ENCODE assay signal across 8 mouse cellular contexts in genomic region chr12:4208405-4209133, GRCm38 (mm10). TPM values are rescaled to one million over a fixed set of nuclear protein-coding genes. Genes with fewer than 3 reads are reported as not detected.
A peak's percentile ranks its signal among the peaks of the same experiment; 100 is the strongest.
DNase-seq lines count a peak whose midpoint lies in the region; ATAC-seq and TF ChIP-seq lines count a peak whose summit lies in the region.
"Had no signal": no experiment of that assay in that cellular context is flagged by ENCODE, and none has a peak within 500 bp of the region (broad histone marks: within the 10 kb centered on the region; RNA-seq: fewer than 3 reads in every experiment).

No protein-coding gene starts in this region.

- no peak overlapping the region for H3K4me2 ChIP-seq in kidney, postnatal 0 days (ENCODE audit: low read length)
- H3K4me2 ChIP-seq: stomach, embryonic 15.5 days had no signal

- H3K9ac ChIP-seq in kidney, postnatal 0 days (ENCODE audit: low read depth, low read length), result no peak overlapping the region
- H3K9ac ChIP-seq: stomach, embryonic 15.5 days had no signal

- no peak overlapping the region for H3K27ac ChIP-seq in testis, adult 2 months (ENCODE audit: control insufficient read depth, insufficient read depth, low read depth, low read length)
- H3K27ac ChIP-seq in kidney, postnatal 0 days, result no peak overlapping the region
- H3K27ac ChIP-seq: stomach, embryonic 15.5 days had no signal

- peak; percentile 81 for ATAC-seq in frontal cortex, adult (ENCODE audit: low TSS enrichment)
- no peak for ATAC-seq in kidney, postnatal 0 days (replicated peaks; ENCODE audit: low FRiP score, low read depth)

- 0 out of 2 replicates have a peak, but pooled peaks have one; percentile 5 for TF ChIP-seq CTCF in testis, adult 2 months (IDR thresholded peaks at IDR 0.05; ENCODE audit: control insufficient read depth, insufficient read depth, insufficient replicate concordance, low read depth, low read length)
- TF ChIP-seq CTCF in kidney, postnatal 0 days (IDR thresholded peaks at IDR 0.05; ENCODE audit: low read depth), result peak; percentile 79
- TF ChIP-seq CTCF in lung, adult 2 months (IDR thresholded peaks at IDR 0.05; ENCODE audit: insufficient read depth, low read length), result peak; percentile 20; the same call in 1 of the 2 replicates

- DNase-seq in testis, postnatal 14 days (ENCODE audit: low spot score), result no peak
- DNase-seq in adrenal gland, postnatal 25 days, result peak; percentile 49
- DNase-seq in kidney, postnatal 0 days (ENCODE audit: low spot score), result peak; percentile 87
- DNase-seq in lung, adult 2 months, result peak; percentile 34
- DNase-seq in right cerebral cortex, postnatal 14 days, result peak; percentile 76

- no peak for TF ChIP-seq POLR2A in testis, adult 2 months (IDR thresholded peaks at IDR 0.05; ENCODE audit: control insufficient read depth, low read depth, low read length)
- no peak for TF ChIP-seq POLR2A in lung, adult 2 months (IDR thresholded peaks at IDR 0.05; ENCODE audit: borderline replicate concordance, extremely low read depth, low read depth, low read length)

- H3K36me3 ChIP-seq in testis, adult 2 months (ENCODE audit: control insufficient read depth, insufficient read depth, low read length), result no peaks in the 10 kb centered on the region; the same call in 1 of the 2 replicates
- H3K36me3 ChIP-seq in kidney, postnatal 0 days (ENCODE audit: insufficient read depth, low read length), result 0 out of 2 replicates have a peak, but pooled peaks cover 2% of the 10 kb centered on the region

- no peaks in the 10 kb centered on the region for H3K4me1 ChIP-seq in testis, adult 2 months (ENCODE audit: control insufficient read depth, insufficient read depth, low read length)
- no peaks in the 10 kb centered on the region for H3K4me1 ChIP-seq in kidney, postnatal 0 days (replicated peaks; ENCODE audit: insufficient read depth, low read length)
- no peaks in the 10 kb centered on the region for H3K4me1 ChIP-seq in lung, adult 2 months (ENCODE audit: control insufficient read depth, insufficient read depth, low read length)
- H3K4me1 ChIP-seq: stomach, embryonic 15.5 days had no signal

- no peaks in the 10 kb centered on the region for H3K9me3 ChIP-seq in kidney, postnatal 0 days (replicated peaks; ENCODE audit: low read length)
- H3K9me3 ChIP-seq: stomach, embryonic 15.5 days had no signal

- 79% methylated on average over 15 of the region's 15 CpGs for WGBS in kidney, postnatal 0 days
- 78% methylated on average over 15 of the region's 15 CpGs for WGBS in lung, adult 2 months

- H3K27me3 ChIP-seq in testis, adult 2 months (ENCODE audit: control insufficient read depth, insufficient read depth, low read length), result no peaks in the 10 kb centered on the region
- no peaks in the 10 kb centered on the region for H3K27me3 ChIP-seq in kidney, postnatal 0 days (ENCODE audit: insufficient read depth, low read length)
- H3K27me3 ChIP-seq: stomach, embryonic 15.5 days had no signal

- H3K4me3 ChIP-seq in testis, adult 2 months (ENCODE audit: control insufficient read depth, low read depth, low read length), result no peak overlapping the region
- no peak overlapping the region for H3K4me3 ChIP-seq in kidney, postnatal 0 days (replicated peaks; ENCODE audit: low read depth, low read length)
- H3K4me3 ChIP-seq in lung, adult 2 months (replicated peaks; ENCODE audit: extremely low read depth, low read depth, low read length), result no peak overlapping the region
- H3K4me3 ChIP-seq: stomach, embryonic 15.5 days had no signal

RNA-seq across cellular contexts. Expression of gene Ptrhd1, which starts 25.3 kb away (rescaled TPM):
- polyA plus RNA-seq in testis, adult 2 months (2012; rRNA removed), result 2.0 and 2.7 TPM in 2 replicates
- total RNA-seq in adrenal gland, postnatal 25 days (2021), result 7.4 and 7.6 TPM in 2 replicates
- polyA plus RNA-seq in kidney, postnatal 0 days (2015; fragmentation: Nextera tagmentation; extraction: Ambion mirVana), result 7.4 and 8.1 TPM in 2 replicates
- 3.7 and 3.9 TPM in 2 replicates for polyA plus RNA-seq in lung, adult 2 months (2012; rRNA removed)

RNA-seq across cellular contexts. Expression of gene Cenpo, which starts 25.5 kb away (rescaled TPM):
- 33.0 and 36.5 TPM in 2 replicates for polyA plus RNA-seq in testis, adult 2 months (2012; rRNA removed)
- total RNA-seq in adrenal gland, postnatal 25 days (2021), result 9.6 and 10.2 TPM in 2 replicates
- polyA plus RNA-seq in kidney, postnatal 0 days (2015; fragmentation: Nextera tagmentation; extraction: Ambion mirVana), result 7.9 and 8.8 TPM in 2 replicates
- polyA plus RNA-seq in lung, adult 2 months (2012; rRNA removed), result 6.3 and 9.7 TPM in 2 replicates

Comparison
In these comparisons a context has a peak if more than half of its experiments do, and no peak if none do; other contexts are left out.
1. CTCF ChIP-seq: peak in every context shown above with its lines; median percentile 79 in kidney, postnatal 0 days; 20 in lung, adult 2 months; 5 in testis, adult 2 months.